Mouse (Mus musculus) small intestine, adult 2 months (tissue): ENCODE data around the gene Stab2. TPM values are rescaled to one million over a fixed set of nuclear protein-coding genes. Genes with fewer than 3 reads are reported as not detected.

Experiments
- H3K27ac ChIP-seq: fragments of 200-500 bp; 2 replicates; pipeline ENCODE4 v1.5.1; 2012; ENCODE audit warnings: low read depth, low read length, control low read depth, inconsistent platforms; ENCODE audit not compliant: insufficient read depth
- H3K27me3 ChIP-seq: fragments of 200-500 bp; 2 replicates; pipeline ENCODE4 v1.6.1; 2012; ENCODE audit warnings: mild to moderate bottlenecking, moderate library complexity, low read length, inconsistent platforms; ENCODE audit not compliant: control insufficient read depth, insufficient read depth
- H3K36me3 ChIP-seq: fragments of 200-500 bp; 2 replicates; pipeline ENCODE4 v1.6.1; 2012; ENCODE audit warnings: mild to moderate bottlenecking, low read length, control low read depth, inconsistent platforms; ENCODE audit not compliant: control insufficient read depth, insufficient read depth
- H3K4me1 ChIP-seq: fragments of 200-500 bp; 2 replicates; pipeline ENCODE4 v1.6.1; 2012; ENCODE audit warnings: low read length, inconsistent platforms, mixed read lengths; ENCODE audit not compliant: control insufficient read depth, insufficient read depth, insufficient read length
- H3K4me3 ChIP-seq: fragments of 200-500 bp; 2 replicates; pipeline ENCODE4 v1.5.1; 2012; ENCODE audit warnings: low read depth, mild to moderate bottlenecking, control low read depth, inconsistent platforms, low read length, moderate library complexity
- CTCF ChIP-seq: fragments of 200-500 bp; IDR thresholded peaks from 2 replicates; pipeline ENCODE4 v1.5.1; 2012; ENCODE audit warnings: low read depth, mild to moderate bottlenecking, control low read depth, inconsistent platforms, low read length, moderate library complexity, mixed read lengths; ENCODE audit not compliant: insufficient replicate concordance, insufficient read length; ENCODE audit errors: extremely low read depth
- POLR2A ChIP-seq: fragments of 200-500 bp; IDR thresholded peaks from 2 replicates; pipeline ENCODE4 v1.6.1; 2012; ENCODE audit warnings: low read depth, mild to moderate bottlenecking, control low read depth, inconsistent platforms, low read length, moderate library complexity
- WGBS: fragments of 180-500 bp; shearing (Covaris S2); methylation state at CpG from one replicate; pipeline ENCODE4 v1.1.7; 2018; 5-methylcytosine and 5-hydroxymethylcytosine counted together
- polyA plus RNA-seq: library from polyadenylated mRNA; depleted of rRNA; stranded (reverse); fragments of >200 nt; gene quantifications from 2 replicates; pipeline ENCODE4 v1.2.3, GENCODE M21; 2012

Stab2 gene
- polyA plus RNA-seq, 1 experiment = 0.87 TPM

GRCm38 (mm10) chr10:86826929-86827328, 180.9 kb downstream of the Stab2 start:
- H3K4me1 ChIP-seq = no peaks in the 10 kb centered on the region
- H3K27ac ChIP-seq = no peak overlapping the region
- no peaks in the 10 kb centered on the region for H3K27me3 ChIP-seq
- H3K4me3 ChIP-seq = no peak overlapping the region
- TF ChIP-seq POLR2A = no peak
- peaks cover 2% of the 10 kb centered on the region; the same call in 1 of the 2 replicates for H3K36me3 ChIP-seq
- 83% methylated on average over 3 of the region's 3 CpGs for WGBS

GRCm38 (mm10) chr10:86825871-86826522, 181.8 kb downstream of the Stab2 start:
- TF ChIP-seq CTCF (no peak), POLR2A (no peak)
- peaks cover 2% of the 10 kb centered on the region; the same call in 1 of the 2 replicates for H3K36me3 ChIP-seq
- H3K4me1 ChIP-seq = no peaks in the 10 kb centered on the region
- no peaks in the 10 kb centered on the region for H3K27me3 ChIP-seq
- WGBS = 82% methylated on average over 10 of the region's 10 CpGs
- no peak overlapping the region for H3K27ac ChIP-seq
- H3K4me3 ChIP-seq = no peak overlapping the region

- Histone ChIP-seq H3K27me3 (no peaks in the 10 kb centered on the region), H3K4me3 (no peak overlapping the region), H3K36me3 (peaks cover 2% of the 10 kb centered on the region), H3K4me1 (no peaks in the 10 kb centered on the region), H3K27ac (no peak overlapping the region)
- TF ChIP-seq POLR2A = no peak
- no peak for TF ChIP-seq CTCF
- 90% methylated on average over 14 of the region's 14 CpGs for WGBS
Measured at GRCm38 (mm10) chr10:86824871-86825270, 183.0 kb downstream of the Stab2 start.

- 88% methylated on average over 6 of the region's 6 CpGs for WGBS
- H3K27ac ChIP-seq = no peak overlapping the region
- no peak for TF ChIP-seq POLR2A
- no peak for TF ChIP-seq CTCF
- H3K27me3 ChIP-seq = no peaks in the 10 kb centered on the region
- peaks cover 2% of the 10 kb centered on the region for H3K36me3 ChIP-seq
- H3K4me1 ChIP-seq = no peaks in the 10 kb centered on the region
- no peak overlapping the region for H3K4me3 ChIP-seq
Measured at GRCm38 (mm10) chr10:86824093-86824492, 183.7 kb downstream of the Stab2 start.

GRCm38 (mm10) chr10:86821014-86821413, 186.8 kb downstream of the Stab2 start:
- Histone ChIP-seq H3K4me3 (no peak overlapping the region), H3K4me1 (no peaks in the 10 kb centered on the region), H3K36me3 (peaks cover 2% of the 10 kb centered on the region), H3K27me3 (no peaks in the 10 kb centered on the region), H3K27ac (no peak overlapping the region)
- TF ChIP-seq POLR2A (no peak), CTCF (no peak)
- 97% methylated on average over 7 of the region's 7 CpGs for WGBS

GRCm38 (mm10) chr10:86819649-86820165, 188.1 kb downstream of the Stab2 start:
- WGBS = 68% methylated on average over 8 of the region's 8 CpGs
- Histone ChIP-seq H3K36me3 (peaks cover 2% of the 10 kb centered on the region), H3K27ac (peak overlapping the region; percentile 7; the same call in 1 of the 2 replicates), H3K4me3 (no peak overlapping the region), H3K27me3 (no peaks in the 10 kb centered on the region), H3K4me1 (no peaks in the 10 kb centered on the region)
- TF ChIP-seq POLR2A (no peak), CTCF (no peak)

GRCm38 (mm10) chr10:86815133-86815532, 192.7 kb downstream of the Stab2 start:
- 89% methylated on average over 7 of the region's 7 CpGs for WGBS
- H3K4me1 ChIP-seq = no peaks in the 10 kb centered on the region; the same call in 1 of the 2 replicates

More at GRCm38 (mm10) chr10:86815133-86815532, 192.7 kb downstream of the Stab2 start:
- no peak for TF ChIP-seq POLR2A
- TF ChIP-seq CTCF = no peak
- Histone ChIP-seq H3K36me3 (no peaks in the 10 kb centered on the region), H3K4me3 (no peak overlapping the region), H3K27ac (no peak overlapping the region), H3K27me3 (no peaks in the 10 kb centered on the region)
